Comparison of ENCODE assay signal across 9 mouse cellular contexts in the genomic region with DNA sequence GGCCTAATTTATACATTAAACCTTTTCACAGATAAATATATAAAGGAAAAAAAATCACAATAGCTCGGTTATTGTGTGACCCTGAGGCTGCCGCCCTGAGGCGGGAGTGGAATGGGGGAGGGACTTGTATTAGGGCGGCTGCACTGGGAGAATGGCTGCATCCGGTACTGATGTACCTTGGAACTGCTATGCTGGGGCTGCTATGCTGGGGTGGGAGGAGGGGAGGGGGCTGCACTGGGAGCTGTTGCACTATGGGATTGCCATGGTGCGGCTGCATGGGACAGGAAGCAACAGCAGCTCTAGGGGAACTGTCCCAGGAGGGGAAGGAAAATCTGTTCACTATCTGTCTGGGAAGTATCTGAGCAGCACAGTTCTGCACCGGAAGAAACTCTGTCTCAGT. TPM values are rescaled to one million over a fixed set of nuclear protein-coding genes. Genes with fewer than 3 reads are reported as not detected.
DNase-seq lines count a peak whose midpoint lies in the region; ATAC-seq lines count a peak whose summit lies in the region.
"Had no signal": no experiment of that assay in that cellular context is flagged by ENCODE, and none has a peak within 500 bp of the region (broad histone marks: within the 10 kb centered on the region; RNA-seq: fewer than 3 reads in every experiment).

No protein-coding gene starts in this region.

- no peak for ATAC-seq in embryonic facial prominence, embryonic 11.5 days (replicated peaks; ENCODE audit: insufficient number of reproducible peaks, low FRiP score, low TSS enrichment, low read depth)
- 0 out of 2 replicates have a peak, but pooled peaks have one; percentile 27 for ATAC-seq in liver, embryonic 12.5 days

- 33% methylated on average over 7 of the region's 7 CpGs for WGBS in embryonic facial prominence, embryonic 11.5 days
- 17% methylated on average over 7 of the region's 7 CpGs for WGBS in liver, embryonic 12.5 days (ENCODE audit: insufficient replicate concordance)

- H3K9me3 ChIP-seq in embryonic facial prominence, embryonic 11.5 days (replicated peaks; ENCODE audit: control insufficient read depth, low read length) = no peaks in the 10 kb centered on the region
- H3K9me3 ChIP-seq in liver, embryonic 12.5 days (replicated peaks) = no peaks in the 10 kb centered on the region

- H3K27ac ChIP-seq in embryonic facial prominence, embryonic 11.5 days (replicated peaks; ENCODE audit: low read depth, low read length) = no peak overlapping the region
- 0 out of 2 replicates have a peak overlapping the region, but pooled peaks have one; percentile 37 for H3K27ac ChIP-seq in liver, embryonic 12.5 days

- DNase-seq in embryo, embryonic 10 days (ENCODE audit: low spot score) = peak; percentile 21
- DNase-seq in embryo, embryonic 9.5 days (ENCODE audit: extremely low spot score) = no peak
- peak; percentile 63 for DNase-seq in kidney, postnatal 10 days
- no peak for DNase-seq in kidney, adult 9 months
- peak; percentile 51 for DNase-seq in embryonic facial prominence, embryonic 11.5 days (ENCODE audit: low spot score)
- DNase-seq in MN1 (ENCODE audit: low spot score) = no peak
- no peak for DNase-seq in right cerebral cortex, postnatal 25 days
- DNase-seq: cerebellum, adult 11 months had no signal

- H3K9ac ChIP-seq in embryonic facial prominence, embryonic 11.5 days (replicated peaks; ENCODE audit: low read length) = no peak overlapping the region
- no peak overlapping the region for H3K9ac ChIP-seq in liver, embryonic 12.5 days

- H3K27me3 ChIP-seq in embryonic facial prominence, embryonic 11.5 days (ENCODE audit: control insufficient read depth, insufficient read depth, low read length) = no peaks in the 10 kb centered on the region
- H3K27me3 ChIP-seq in liver, embryonic 12.5 days (replicated peaks) = peaks cover 66% of the 10 kb centered on the region

- no peak overlapping the region for H3K4me2 ChIP-seq in embryonic facial prominence, embryonic 11.5 days (ENCODE audit: low read depth, low read length)
- no peak overlapping the region for H3K4me2 ChIP-seq in liver, embryonic 12.5 days

- H3K4me1 ChIP-seq in embryonic facial prominence, embryonic 11.5 days (ENCODE audit: control insufficient read depth, insufficient read depth, low read length) = peaks cover 4% of the 10 kb centered on the region; the same call in 1 of the 2 replicates
- peaks cover 62% of the 10 kb centered on the region for H3K4me1 ChIP-seq in liver, embryonic 12.5 days

- H3K36me3 ChIP-seq in embryonic facial prominence, embryonic 11.5 days (replicated peaks; ENCODE audit: control insufficient read depth, insufficient read depth, low read depth, low read length) = no peaks in the 10 kb centered on the region
- H3K36me3 ChIP-seq in liver, embryonic 12.5 days = no peaks in the 10 kb centered on the region

- no peak overlapping the region for H3K4me3 ChIP-seq in embryonic facial prominence, embryonic 11.5 days (ENCODE audit: low read depth, low read length)
- H3K4me3 ChIP-seq in liver, embryonic 12.5 days = no peak overlapping the region

RNA-seq across cellular contexts. Expression of a gene that starts 1.3 kb away (rescaled TPM):
- 26.2 and 29.7 TPM in 2 replicates for polyA plus RNA-seq in embryonic facial prominence, embryonic 11.5 days (2014; fragmentation: Nextera tagmentation; extraction: Ambion mirVana)
- polyA plus RNA-seq in liver, embryonic 12.5 days (2016; fragmentation: Nextera tagmentation; extraction: Ambion mirVana) = 4.5 and 4.9 TPM in 2 replicates

RNA-seq across cellular contexts. Expression of a gene that starts 8.0 kb away (rescaled TPM):
- 533 and 564 TPM in 2 replicates for polyA plus RNA-seq in embryonic facial prominence, embryonic 11.5 days (2014; fragmentation: Nextera tagmentation; extraction: Ambion mirVana)
- 394 and 403 TPM in 2 replicates for polyA plus RNA-seq in liver, embryonic 12.5 days (2016; fragmentation: Nextera tagmentation; extraction: Ambion mirVana)

RNA-seq across cellular contexts. Expression of a gene that starts 20.2 kb away (rescaled TPM):
- polyA plus RNA-seq in embryonic facial prominence, embryonic 11.5 days (2014; fragmentation: Nextera tagmentation; extraction: Ambion mirVana) = 12.1 and 12.6 TPM in 2 replicates
- polyA plus RNA-seq in liver, embryonic 12.5 days (2016; fragmentation: Nextera tagmentation; extraction: Ambion mirVana) = 11.9 and 12.4 TPM in 2 replicates

RNA-seq across cellular contexts. Expression of a gene that starts 46.5 kb away (rescaled TPM):
- 92.2 and 95.1 TPM in 2 replicates for polyA plus RNA-seq in embryonic facial prominence, embryonic 11.5 days (2014; fragmentation: Nextera tagmentation; extraction: Ambion mirVana)
- polyA plus RNA-seq in liver, embryonic 12.5 days (2016; fragmentation: Nextera tagmentation; extraction: Ambion mirVana) = 74.6 and 80.1 TPM in 2 replicates

RNA-seq across cellular contexts. Expression of a gene that starts 46.5 kb away (rescaled TPM):
- 81.5 and 90.1 TPM in 2 replicates for polyA plus RNA-seq in embryonic facial prominence, embryonic 11.5 days (2014; fragmentation: Nextera tagmentation; extraction: Ambion mirVana)
- 42.1 and 43.3 TPM in 2 replicates for polyA plus RNA-seq in liver, embryonic 12.5 days (2016; fragmentation: Nextera tagmentation; extraction: Ambion mirVana)

Comparison
In these comparisons a context has a peak if more than half of its experiments do, and no peak if none do; other contexts are left out.
1. DNase-seq: peak in embryo, embryonic 10 days (single experiment), kidney, postnatal 10 days (single experiment) and embryonic facial prominence, embryonic 11.5 days (single experiment); none in embryo, embryonic 9.5 days (single experiment), kidney, adult 9 months (single experiment), MN1 (single experiment) and right cerebral cortex, postnatal 25 days (single experiment).